Comparison of ENCODE assay signal across 9 mouse cellular contexts in the genomic region with DNA sequence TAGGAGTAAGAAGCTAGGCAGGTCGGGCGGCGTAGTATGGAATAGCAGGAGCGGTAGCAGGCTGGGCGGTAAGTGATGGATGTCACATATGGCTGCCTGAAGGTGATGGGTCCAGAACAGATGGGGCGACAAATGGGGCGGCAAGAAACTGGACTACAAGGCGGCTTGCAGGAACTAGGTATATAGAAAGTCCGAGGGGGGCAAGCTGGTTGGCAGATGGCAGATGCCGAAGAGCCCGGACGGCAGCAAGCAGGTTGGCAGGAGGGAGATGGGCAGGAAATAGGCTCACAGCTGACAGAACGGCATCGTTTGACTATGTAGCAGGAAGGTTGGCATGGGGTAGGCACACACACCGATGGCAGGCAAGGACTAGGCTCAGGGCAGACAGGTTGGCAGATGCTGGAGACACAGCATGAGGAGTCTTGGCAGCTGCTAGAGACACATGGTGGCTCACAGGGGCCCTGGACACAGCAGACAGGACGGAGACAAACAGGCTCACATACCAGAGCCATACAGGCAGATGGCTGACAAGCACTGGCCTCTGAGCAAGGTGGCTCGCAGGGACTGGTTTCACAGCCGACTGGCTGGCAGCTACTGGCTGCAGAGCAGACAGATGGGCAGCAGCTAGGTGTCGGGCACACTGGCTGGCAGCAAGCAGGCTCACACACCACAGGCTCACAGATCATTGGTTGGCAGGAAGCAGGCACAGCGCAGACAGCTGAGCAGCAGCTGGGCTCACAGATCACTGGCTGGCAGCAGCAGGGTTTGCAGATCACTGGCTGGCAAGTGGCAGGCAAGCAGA. TPM values are rescaled to one million over a fixed set of nuclear protein-coding genes. Genes with fewer than 3 reads are reported as not detected.
DNase-seq lines count a peak whose midpoint lies in the region; ATAC-seq and TF ChIP-seq lines count a peak whose summit lies in the region.
"Had no signal": no experiment of that assay in that cellular context is flagged by ENCODE, and none has a peak within 500 bp of the region (broad histone marks: within the 10 kb centered on the region; RNA-seq: fewer than 3 reads in every experiment).

No protein-coding gene starts in this region.

- no peak overlapping the region for H3K4me2 ChIP-seq in kidney, embryonic 14.5 days (replicated peaks; ENCODE audit: low read depth, low read length)
- H3K4me2 ChIP-seq in hindbrain, embryonic 16.5 days (ENCODE audit: low read length): no peak overlapping the region
- H3K4me2 ChIP-seq in neural tube, embryonic 15.5 days: peak overlapping the region; percentile 17; the same call in 1 of the 2 replicates
- H3K4me2 ChIP-seq in liver, embryonic 11.5 days: no peak overlapping the region
- H3K4me2 ChIP-seq: limb, embryonic 13.5 days had no signal

- no peak for ATAC-seq in kidney, embryonic 14.5 days (ENCODE audit: low FRiP score, low TSS enrichment)
- ATAC-seq in hindbrain, embryonic 16.5 days: peak; percentile 94
- ATAC-seq in neural tube, embryonic 15.5 days (ENCODE audit: low FRiP score): peak; percentile 92
- no peak for ATAC-seq in liver, embryonic 11.5 days (replicated peaks; ENCODE audit: low FRiP score)

- H3K4me3 ChIP-seq in kidney, embryonic 14.5 days (ENCODE audit: low read length): no peak overlapping the region
- no peak overlapping the region for H3K4me3 ChIP-seq in hindbrain, embryonic 16.5 days (ENCODE audit: low read length)
- no peak overlapping the region for H3K4me3 ChIP-seq in neural tube, embryonic 15.5 days (replicated peaks)
- no peak overlapping the region for H3K4me3 ChIP-seq in thymus, adult 2 months (ENCODE audit: control insufficient read depth, insufficient read depth, low read length)
- no peak overlapping the region for H3K4me3 ChIP-seq in liver, embryonic 11.5 days (ENCODE audit: low read depth, low read length)
- H3K4me3 ChIP-seq: limb, embryonic 13.5 days had no signal

- no peaks in the 10 kb centered on the region for H3K36me3 ChIP-seq in kidney, embryonic 14.5 days (ENCODE audit: control insufficient read depth, insufficient read depth, low read length)
- no peaks in the 10 kb centered on the region for H3K36me3 ChIP-seq in hindbrain, embryonic 16.5 days (ENCODE audit: control insufficient read depth, insufficient read depth, low read length)
- H3K36me3 ChIP-seq in neural tube, embryonic 15.5 days: no peaks in the 10 kb centered on the region
- no peaks in the 10 kb centered on the region for H3K36me3 ChIP-seq in thymus, adult 2 months (ENCODE audit: control insufficient read depth, insufficient read depth, low read length)
- no peaks in the 10 kb centered on the region for H3K36me3 ChIP-seq in liver, embryonic 11.5 days (ENCODE audit: control insufficient read depth, insufficient read depth, low read length)
- H3K36me3 ChIP-seq: limb, embryonic 13.5 days had no signal

- DNase-seq in kidney, postnatal 10 days: peak; percentile 12
- peak; percentile 83 to 87 for DNase-seq in cerebellum, adult 18-20 months
- no peak for DNase-seq in thymus, adult 2 months
- DNase-seq in embryo, embryonic 10.5 days (ENCODE audit: low spot score): no peak
- DNase-seq in liver, embryonic 11.5 days (ENCODE audit: low spot score): no peak

- 75% methylated on average over 20 of the region's 20 CpGs for WGBS in kidney, embryonic 14.5 days
- 66% methylated on average over 20 of the region's 20 CpGs for WGBS in hindbrain, embryonic 16.5 days
- 65% methylated on average over 20 of the region's 20 CpGs for WGBS in neural tube, embryonic 15.5 days
- 85% methylated on average over 20 of the region's 20 CpGs for WGBS in thymus, adult 2 months
- 82% methylated on average over 20 of the region's 20 CpGs for WGBS in liver, embryonic 11.5 days

- no peak overlapping the region for H3K9ac ChIP-seq in kidney, embryonic 14.5 days (ENCODE audit: low read depth, low read length)
- H3K9ac ChIP-seq in hindbrain, embryonic 16.5 days (ENCODE audit: low read depth, low read length): peak overlapping the region; percentile 13; the same call in 1 of the 2 replicates
- no peak overlapping the region for H3K9ac ChIP-seq in neural tube, embryonic 15.5 days (replicated peaks)
- no peak overlapping the region for H3K9ac ChIP-seq in liver, embryonic 11.5 days (ENCODE audit: low read depth, low read length)
- H3K9ac ChIP-seq: limb, embryonic 13.5 days had no signal

- no peak for TF ChIP-seq POLR2A in thymus, adult 2 months (IDR thresholded peaks at IDR 0.05; ENCODE audit: control insufficient read depth, extremely low read depth, insufficient read depth, low read length, poor library complexity)

- H3K27me3 ChIP-seq in kidney, embryonic 14.5 days (ENCODE audit: control insufficient read depth, insufficient read depth, low read length): no peaks in the 10 kb centered on the region; the same call in none of the 2 replicates
- 0 out of 2 replicates have a peak, but pooled peaks cover 2% of the 10 kb centered on the region for H3K27me3 ChIP-seq in hindbrain, embryonic 16.5 days (replicated peaks; ENCODE audit: control insufficient read depth, insufficient read depth, low read length)
- no peaks in the 10 kb centered on the region for H3K27me3 ChIP-seq in neural tube, embryonic 15.5 days (replicated peaks)
- H3K27me3 ChIP-seq in thymus, adult 2 months (ENCODE audit: control insufficient read depth, insufficient read depth, low read length): no peaks in the 10 kb centered on the region
- no peaks in the 10 kb centered on the region for H3K27me3 ChIP-seq in liver, embryonic 11.5 days (replicated peaks; ENCODE audit: control insufficient read depth, insufficient read depth, low read length)

- H3K4me1 ChIP-seq in kidney, embryonic 14.5 days (ENCODE audit: control insufficient read depth, insufficient read depth, low read length): no peaks in the 10 kb centered on the region
- peaks cover 6% of the 10 kb centered on the region; the same call in 1 of the 2 replicates for H3K4me1 ChIP-seq in hindbrain, embryonic 16.5 days (ENCODE audit: control insufficient read depth, insufficient read depth, low read depth, low read length)
- 0 out of 2 replicates have a peak, but pooled peaks cover 9% of the 10 kb centered on the region for H3K4me1 ChIP-seq in neural tube, embryonic 15.5 days
- no peaks in the 10 kb centered on the region for H3K4me1 ChIP-seq in thymus, adult 2 months (replicated peaks; ENCODE audit: control insufficient read depth, insufficient read depth, low read length)
- H3K4me1 ChIP-seq in liver, embryonic 11.5 days (replicated peaks; ENCODE audit: control insufficient read depth, insufficient read depth, low read length): no peaks in the 10 kb centered on the region
- H3K4me1 ChIP-seq: limb, embryonic 13.5 days had no signal

- no peak overlapping the region for H3K27ac ChIP-seq in kidney, embryonic 14.5 days (ENCODE audit: low read depth, low read length)
- peak overlapping the region; percentile 74 for H3K27ac ChIP-seq in hindbrain, embryonic 16.5 days (ENCODE audit: low read depth, low read length)
- H3K27ac ChIP-seq in neural tube, embryonic 15.5 days (replicated peaks): peak overlapping the region; percentile 79
- no peak overlapping the region for H3K27ac ChIP-seq in thymus, adult 2 months (ENCODE audit: control insufficient read depth, insufficient read depth, low read length)
- no peak overlapping the region for H3K27ac ChIP-seq in liver, embryonic 11.5 days (ENCODE audit: low read depth, low read length)
- H3K27ac ChIP-seq: limb, embryonic 13.5 days had no signal

- no peaks in the 10 kb centered on the region for H3K9me3 ChIP-seq in kidney, embryonic 14.5 days (ENCODE audit: control insufficient read depth, low read length)
- H3K9me3 ChIP-seq in hindbrain, embryonic 16.5 days (ENCODE audit: control insufficient read depth, low read length): no peaks in the 10 kb centered on the region
- H3K9me3 ChIP-seq in neural tube, embryonic 15.5 days (replicated peaks): no peaks in the 10 kb centered on the region
- H3K9me3 ChIP-seq in liver, embryonic 11.5 days (ENCODE audit: control insufficient read depth, low read length): no peaks in the 10 kb centered on the region
- H3K9me3 ChIP-seq: limb, embryonic 13.5 days had no signal

- TF ChIP-seq CTCF in thymus, adult 2 months (IDR thresholded peaks at IDR 0.05; ENCODE audit: borderline replicate concordance, control insufficient read depth, extremely low read depth, insufficient read depth, low read length, poor library complexity): no peak

RNA-seq across cellular contexts. Expression of a gene that starts 0.9 kb away (rescaled TPM):
- polyA plus RNA-seq in kidney, embryonic 14.5 days (2014; fragmentation: Nextera tagmentation; extraction: Ambion mirVana): not detected in 2 replicates
- 0.15 TPM in 1 of 2 replicates, not detected in the other for polyA plus RNA-seq in hindbrain, embryonic 16.5 days (2015; fragmentation: Nextera tagmentation; extraction: Ambion mirVana)
- 0.13 and 0.23 TPM in 2 replicates for polyA plus RNA-seq in neural tube, embryonic 15.5 days (2015; fragmentation: Nextera tagmentation; extraction: Ambion mirVana)
- not detected in 2 replicates for polyA plus RNA-seq in thymus, adult 2 months (2012; rRNA removed)
- not detected in 2 replicates for polyA plus RNA-seq in liver, embryonic 11.5 days (2014; fragmentation: Nextera tagmentation; extraction: Ambion mirVana)
- polyA plus RNA-seq: limb, embryonic 13.5 days had no signal

RNA-seq across cellular contexts. Expression of a gene that starts 6.6 kb away (rescaled TPM):
- not detected in 2 replicates for polyA plus RNA-seq in kidney, embryonic 14.5 days (2014; fragmentation: Nextera tagmentation; extraction: Ambion mirVana)
- not detected in 2 replicates for polyA plus RNA-seq in hindbrain, embryonic 16.5 days (2015; fragmentation: Nextera tagmentation; extraction: Ambion mirVana)
- polyA plus RNA-seq in neural tube, embryonic 15.5 days (2015; fragmentation: Nextera tagmentation; extraction: Ambion mirVana): not detected in 2 replicates
- not detected in 2 replicates for polyA plus RNA-seq in thymus, adult 2 months (2012; rRNA removed)
- not detected in 2 replicates for polyA plus RNA-seq in liver, embryonic 11.5 days (2014; fragmentation: Nextera tagmentation; extraction: Ambion mirVana)
- polyA plus RNA-seq: limb, embryonic 13.5 days had no signal

RNA-seq across cellular contexts. Expression of a gene that starts 8.3 kb away (rescaled TPM):
- polyA plus RNA-seq in kidney, embryonic 14.5 days (2014; fragmentation: Nextera tagmentation; extraction: Ambion mirVana): not detected in 2 replicates
- 1.1 and 1.7 TPM in 2 replicates for polyA plus RNA-seq in hindbrain, embryonic 16.5 days (2015; fragmentation: Nextera tagmentation; extraction: Ambion mirVana)
- 0.69 and 1.00 TPM in 2 replicates for polyA plus RNA-seq in neural tube, embryonic 15.5 days (2015; fragmentation: Nextera tagmentation; extraction: Ambion mirVana)
- 0.31 and 0.43 TPM in 2 replicates for polyA plus RNA-seq in thymus, adult 2 months (2012; rRNA removed)
- not detected in 2 replicates for polyA plus RNA-seq in liver, embryonic 11.5 days (2014; fragmentation: Nextera tagmentation; extraction: Ambion mirVana)

RNA-seq across cellular contexts. Expression of a gene that starts 30.5 kb away (rescaled TPM):
- not detected in 2 replicates for polyA plus RNA-seq in kidney, embryonic 14.5 days (2014; fragmentation: Nextera tagmentation; extraction: Ambion mirVana)
- not detected in 2 replicates for polyA plus RNA-seq in hindbrain, embryonic 16.5 days (2015; fragmentation: Nextera tagmentation; extraction: Ambion mirVana)
- polyA plus RNA-seq in neural tube, embryonic 15.5 days (2015; fragmentation: Nextera tagmentation; extraction: Ambion mirVana): not detected in 2 replicates
- polyA plus RNA-seq in thymus, adult 2 months (2012; rRNA removed): 0.11 and 0.14 TPM in 2 replicates
- polyA plus RNA-seq in liver, embryonic 11.5 days (2014; fragmentation: Nextera tagmentation; extraction: Ambion mirVana): not detected in 2 replicates
- polyA plus RNA-seq: limb, embryonic 13.5 days had no signal

RNA-seq across cellular contexts. Expression of a gene that starts 37.2 kb away (rescaled TPM):
- not detected in 2 replicates for polyA plus RNA-seq in kidney, embryonic 14.5 days (2014; fragmentation: Nextera tagmentation; extraction: Ambion mirVana)
- not detected in 2 replicates for polyA plus RNA-seq in hindbrain, embryonic 16.5 days (2015; fragmentation: Nextera tagmentation; extraction: Ambion mirVana)
- not detected in 2 replicates for polyA plus RNA-seq in neural tube, embryonic 15.5 days (2015; fragmentation: Nextera tagmentation; extraction: Ambion mirVana)
- polyA plus RNA-seq in thymus, adult 2 months (2012; rRNA removed): not detected in 2 replicates
- not detected in 2 replicates for polyA plus RNA-seq in liver, embryonic 11.5 days (2014; fragmentation: Nextera tagmentation; extraction: Ambion mirVana)
- polyA plus RNA-seq: limb, embryonic 13.5 days had no signal

Comparison
In these comparisons a context has a peak if more than half of its experiments do, and no peak if none do; other contexts are left out.
1. DNase-seq: peak in kidney, postnatal 10 days (single experiment) and cerebellum, adult 18-20 months (2 of 2); none in thymus, adult 2 months (single experiment), embryo, embryonic 10.5 days (single experiment) and liver, embryonic 11.5 days (single experiment).
2. ATAC-seq: peak in hindbrain, embryonic 16.5 days (single experiment) and neural tube, embryonic 15.5 days (single experiment); none in kidney, embryonic 14.5 days (single experiment) and liver, embryonic 11.5 days (single experiment).
3. H3K27ac ChIP-seq: peak in hindbrain, embryonic 16.5 days (single experiment) and neural tube, embryonic 15.5 days (single experiment); none in kidney, embryonic 14.5 days (single experiment), thymus, adult 2 months (single experiment) and liver, embryonic 11.5 days (single experiment).